Mouse (Mus musculus) liver, embryonic 18 days (tissue): ENCODE measurements around the gene Scgb1b15. TPM values are rescaled to one million over a fixed set of nuclear protein-coding genes. Genes with fewer than 3 reads are reported as not detected.

Source experiments
- polyA plus RNA-seq: library from polyadenylated mRNA; depleted of rRNA; stranded (reverse); fragments of >200 nt; gene quantifications from 2 replicates; pipeline ENCODE4 v1.2.3, GENCODE M21; 2012; rRNA removed

Scgb1b15 gene
- polyA plus RNA-seq, result not detected in 2 replicates

GRCm38 (mm10) chr7:32836254-32836653 is at the start of gene Scgb1b15:
TSS of gene Scgb1b15 (plus strand) at chr7:32836554.

GRCm38 (mm10) chr7:32829562-32829961 is 6.8 kb upstream of the Scgb1b15 start, which contains the start of gene Scgb2b15:
TSS of gene Scgb2b15 (minus strand) at chr7:32829662.

Other genes with a start within 250 kb of the Scgb1b15 start
- not detected in 2 replicates for gene Scgb2b15, start 6.9 kb upstream of the Scgb1b15 start, polyA plus RNA-seq
- not detected in 2 replicates for gene Scgb2b17, start 220.0 kb downstream of the Scgb1b15 start, polyA plus RNA-seq
- not detected in 2 replicates for gene Scgb1b17, start 226.9 kb downstream of the Scgb1b15 start, polyA plus RNA-seq